Mouse (Mus musculus): ENCODE measurements around the gene Agap2. TPM values are rescaled to one million over a fixed set of nuclear protein-coding genes. Genes with fewer than 3 reads are reported as not detected.

Gene Agap2
- polyA plus RNA-seq, 1 experiment from 2014 or later, result 1.2 TPM

DNA sequence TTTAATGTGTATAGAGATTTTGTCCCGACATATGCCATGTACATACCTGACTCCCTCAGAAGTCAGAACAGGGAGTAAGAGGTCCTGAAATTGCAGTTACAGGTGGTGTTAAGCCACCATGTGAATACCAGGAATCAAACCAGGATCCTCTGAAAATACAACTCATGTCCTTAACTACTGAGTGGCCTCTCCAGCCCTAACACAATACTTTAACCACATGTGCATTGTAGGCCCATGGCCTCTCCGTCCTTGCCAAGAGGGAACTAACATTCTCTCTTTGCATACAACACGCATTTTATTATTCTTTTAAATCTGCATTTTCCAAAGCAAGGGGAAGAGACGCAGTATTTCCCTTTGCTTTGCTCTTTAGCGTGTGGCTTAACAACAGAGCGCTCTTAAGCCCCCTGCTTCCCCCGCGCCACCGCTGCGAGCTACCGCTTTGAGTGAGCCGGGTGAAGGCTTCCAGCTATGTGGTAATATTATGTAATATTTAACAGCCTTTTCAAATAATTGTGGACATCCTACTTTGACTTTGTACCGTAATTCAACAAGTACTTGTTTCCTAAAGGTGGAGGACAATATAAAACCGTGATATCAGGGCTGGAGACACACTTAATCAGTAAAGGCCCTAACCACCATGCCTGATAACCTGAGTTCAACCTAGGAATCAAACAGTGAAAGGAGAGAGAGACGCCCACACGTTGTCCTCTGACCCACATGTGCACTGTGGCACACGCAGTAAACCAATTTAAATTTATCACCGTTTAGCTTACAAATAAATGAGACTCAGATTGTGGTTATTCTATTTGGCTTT lies 63.5 kb downstream of the Agap2 start:
- WGBS, result 93% methylated on average over 18 of the region's 18 CpGs
- Histone ChIP-seq H3K36me3 (ENCODE audit: control insufficient read depth, insufficient read depth, low read length) (no peaks in the 10 kb centered on the region), H3K4me3 (ENCODE audit: low read depth, low read length) (no peak overlapping the region), H3K27ac (ENCODE audit: low read depth, low read length) (no peak overlapping the region), H3K9ac (ENCODE audit: low read depth, low read length) (no peak overlapping the region), H3K27me3 (ENCODE audit: control insufficient read depth, insufficient read depth, low read length) (no peaks in the 10 kb centered on the region), H3K9me3 (ENCODE audit: control insufficient read depth, low read length) (no peaks in the 10 kb centered on the region), H3K4me1 (replicated peaks; ENCODE audit: control insufficient read depth, insufficient read depth, low read length) (no peaks in the 10 kb centered on the region), H3K4me2 (replicated peaks; ENCODE audit: low read depth, low read length) (no peak overlapping the region)
- DNase-seq (ENCODE audit: low spot score), result no peak
- no peak for ATAC-seq (ENCODE audit: low FRiP score)

DNA sequence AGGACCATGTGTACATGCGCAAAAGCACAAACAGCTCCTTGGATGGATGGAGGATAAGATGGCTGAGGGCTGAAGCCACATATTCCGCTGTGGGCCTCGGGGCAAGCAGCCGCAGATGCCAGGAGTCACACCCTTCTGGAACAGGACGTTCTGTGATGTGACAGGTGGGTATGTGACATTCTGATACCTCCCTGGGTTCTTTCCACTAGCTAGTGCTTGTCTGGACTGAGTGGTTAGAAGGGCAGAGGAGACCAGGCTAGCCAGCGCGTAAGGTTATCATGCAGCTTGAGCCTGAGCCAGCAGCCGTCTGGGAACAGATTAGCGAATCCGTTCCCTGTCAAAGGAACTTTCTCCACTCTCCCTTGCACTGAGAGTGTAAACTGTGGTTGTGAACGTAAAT lies 65.9 kb downstream of the Agap2 start:
- H3K4me3 ChIP-seq (ENCODE audit: low read depth, low read length), result no peak overlapping the region
- no peak for DNase-seq (ENCODE audit: low spot score)
- no peak overlapping the region for H3K4me2 ChIP-seq (replicated peaks; ENCODE audit: low read depth, low read length)
- H3K27me3 ChIP-seq (ENCODE audit: control insufficient read depth, insufficient read depth, low read length), result no peaks in the 10 kb centered on the region
- no peak for ATAC-seq (ENCODE audit: low FRiP score)
- no peaks in the 10 kb centered on the region for H3K36me3 ChIP-seq (ENCODE audit: control insufficient read depth, insufficient read depth, low read length)
- no peak overlapping the region for H3K27ac ChIP-seq (ENCODE audit: low read depth, low read length)
- H3K4me1 ChIP-seq (replicated peaks; ENCODE audit: control insufficient read depth, insufficient read depth, low read length), result no peaks in the 10 kb centered on the region
- H3K9ac ChIP-seq (ENCODE audit: low read depth, low read length), result no peak overlapping the region
- no peaks in the 10 kb centered on the region for H3K9me3 ChIP-seq (ENCODE audit: control insufficient read depth, low read length)
- WGBS, result 86% methylated on average over 11 of the region's 11 CpGs

DNA sequence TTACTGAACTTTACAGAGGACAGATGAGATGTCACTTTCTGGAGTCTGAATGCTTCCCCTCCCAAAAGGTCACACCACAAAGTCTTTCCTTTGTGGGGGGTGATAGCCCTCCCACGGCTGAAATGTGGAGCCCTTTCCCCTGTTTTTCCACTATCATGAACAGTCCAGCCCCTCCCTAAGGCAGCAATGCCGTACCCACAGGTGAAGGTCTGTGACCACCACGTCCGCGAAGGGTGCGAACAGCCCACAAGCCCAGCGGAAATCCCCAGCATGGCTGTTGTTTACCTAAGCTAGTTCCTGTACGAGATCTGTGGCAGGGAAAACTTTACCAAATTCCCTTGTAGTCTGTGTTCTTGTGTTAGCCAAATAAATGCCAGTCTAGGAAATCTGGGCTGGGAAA lies 66.4 kb downstream of the Agap2 start:
- ATAC-seq (ENCODE audit: low FRiP score), result no peak
- Histone ChIP-seq H3K27ac (ENCODE audit: low read depth, low read length) (no peak overlapping the region), H3K4me2 (replicated peaks; ENCODE audit: low read depth, low read length) (no peak overlapping the region), H3K27me3 (ENCODE audit: control insufficient read depth, insufficient read depth, low read length) (no peaks in the 10 kb centered on the region), H3K9me3 (ENCODE audit: control insufficient read depth, low read length) (no peaks in the 10 kb centered on the region), H3K9ac (ENCODE audit: low read depth, low read length) (no peak overlapping the region), H3K36me3 (ENCODE audit: control insufficient read depth, insufficient read depth, low read length) (no peaks in the 10 kb centered on the region), H3K4me3 (ENCODE audit: low read depth, low read length) (no peak overlapping the region), H3K4me1 (replicated peaks; ENCODE audit: control insufficient read depth, insufficient read depth, low read length) (no peaks in the 10 kb centered on the region)
- no peak for DNase-seq (ENCODE audit: low spot score)
- WGBS, result 80% methylated on average over 8 of the region's 8 CpGs

Other genes with a start within 250 kb of the Agap2 start
- 14.3 TPM in 2 replicates for gene Atp23, start 173.9 kb upstream of the Agap2 start, polyA plus RNA-seq (2014; fragmentation: Nextera tagmentation; extraction: Ambion mirVana)
- 38.7 and 40.3 TPM in 2 replicates for gene Ctdsp2, start 96.6 kb upstream of the Agap2 start, polyA plus RNA-seq (2014; fragmentation: Nextera tagmentation; extraction: Ambion mirVana)
- 0.29 and 1.7 TPM in 2 replicates for gene Avil, start 74.6 kb upstream of the Agap2 start, polyA plus RNA-seq (2014; fragmentation: Nextera tagmentation; extraction: Ambion mirVana)
- gene Tsfm, start 44.4 kb upstream of the Agap2 start, polyA plus RNA-seq (2014; fragmentation: Nextera tagmentation; extraction: Ambion mirVana), result 75.6 and 78.7 TPM in 2 replicates
- 32.4 and 36.7 TPM in 2 replicates for gene Mettl1, start 33.9 kb upstream of the Agap2 start, polyA plus RNA-seq (2014; fragmentation: Nextera tagmentation; extraction: Ambion mirVana)
- gene Eef1akmt3, start 33.8 kb upstream of the Agap2 start, polyA plus RNA-seq (2014; fragmentation: Nextera tagmentation; extraction: Ambion mirVana), result 0.08 and 0.15 TPM in 2 replicates
- 0.11 and 0.20 TPM in 2 replicates for gene Cyp27b1, start 27.0 kb upstream of the Agap2 start, polyA plus RNA-seq (2014; fragmentation: Nextera tagmentation; extraction: Ambion mirVana)
- gene March9, start 15.1 kb upstream of the Agap2 start, polyA plus RNA-seq (2014; fragmentation: Nextera tagmentation; extraction: Ambion mirVana), result 3.6 and 4.2 TPM in 2 replicates
- gene Cdk4, start 11.8 kb upstream of the Agap2 start, polyA plus RNA-seq (2014; fragmentation: Nextera tagmentation; extraction: Ambion mirVana), result 2,639 and 2,665 TPM in 2 replicates
- 111 and 140 TPM in 2 replicates for gene Tspan31, start 5.0 kb upstream of the Agap2 start, polyA plus RNA-seq (2014; fragmentation: Nextera tagmentation; extraction: Ambion mirVana)
- gene Os9, start 45.8 kb downstream of the Agap2 start, polyA plus RNA-seq (2014; fragmentation: Nextera tagmentation; extraction: Ambion mirVana), result 40.3 and 46.6 TPM in 2 replicates
- gene B4galnt1, start 89.9 kb downstream of the Agap2 start, polyA plus RNA-seq (2014; fragmentation: Nextera tagmentation; extraction: Ambion mirVana), result 10.4 and 12.4 TPM in 2 replicates
- gene Slc26a10, start 105.4 kb downstream of the Agap2 start, polyA plus RNA-seq (2014; fragmentation: Nextera tagmentation; extraction: Ambion mirVana), result 0.73 and 0.96 TPM in 2 replicates
- gene Arhgef25, start 114.8 kb downstream of the Agap2 start, polyA plus RNA-seq (2014; fragmentation: Nextera tagmentation; extraction: Ambion mirVana), result 30.1 and 32.0 TPM in 2 replicates
- gene Dtx3, start 120.4 kb downstream of the Agap2 start, polyA plus RNA-seq (2014; fragmentation: Nextera tagmentation; extraction: Ambion mirVana), result 143 and 158 TPM in 2 replicates
- 11.8 and 12.9 TPM in 2 replicates for gene Pip4k2c, start 136.3 kb downstream of the Agap2 start, polyA plus RNA-seq (2014; fragmentation: Nextera tagmentation; extraction: Ambion mirVana)
- gene Kif5a, start 188.1 kb downstream of the Agap2 start, polyA plus RNA-seq (2014; fragmentation: Nextera tagmentation; extraction: Ambion mirVana), result 41.4 and 42.2 TPM in 2 replicates
- gene Dctn2, start 191.1 kb downstream of the Agap2 start, polyA plus RNA-seq (2014; fragmentation: Nextera tagmentation; extraction: Ambion mirVana), result 210 and 214 TPM in 2 replicates
- gene Mbd6, start 213.7 kb downstream of the Agap2 start, polyA plus RNA-seq (2014; fragmentation: Nextera tagmentation; extraction: Ambion mirVana), result 14.2 and 17.5 TPM in 2 replicates
- 173 and 179 TPM in 2 replicates for gene Mars, start 236.5 kb downstream of the Agap2 start, polyA plus RNA-seq (2014; fragmentation: Nextera tagmentation; extraction: Ambion mirVana)
- gene Arhgap9, start 246.7 kb downstream of the Agap2 start, polyA plus RNA-seq (2014; fragmentation: Nextera tagmentation; extraction: Ambion mirVana), result 1.1 and 2.2 TPM in 2 replicates

All from hindbrain, embryonic 11.5 days (tissue).